Mouse (Mus musculus) brain, embryonic 18.5 days (tissue): ENCODE measurements at regions not wholly inside any gene's neighbourhood (a gene's known extent, or its start where the extent isn't known, plus 50 kb on each side); places are given as distances from the start of the nearest gene placed in this dataset.
A peak's percentile ranks its signal among the peaks of the same experiment; 100 is the strongest.
"Not testable (repeated sequence)": the region's sequence is repeated elsewhere in the genome, so short reads cannot be mapped to it uniquely, and the experiment has no call there.

Experiments
- DNase-seq: peaks from one replicate; pipeline ENCODE4 v3.0.0-alpha.2; 2012; ENCODE audit warnings: low read depth, low spot score

GRCm38 (mm10) chr17:16571403-16571802, 492.5 kb upstream of the Zfp960 start:
- DNase-seq, result no peak

GRCm38 (mm10) chr17:16588791-16589190, 475.1 kb upstream of the Zfp960 start:
- DNase-seq, result no peak

GRCm38 (mm10) chr17:16599671-16600070, 464.2 kb upstream of the Zfp960 start:
- DNase-seq, result peak; percentile 37

GRCm38 (mm10) chr17:16612405-16612979, 451.4 kb upstream of the Zfp960 start:
- DNase-seq, result no peak

GRCm38 (mm10) chr17:16621931-16622556, 441.9 kb upstream of the Zfp960 start:
- no peak for DNase-seq

- DNase-seq, result no peak
These were observed 434.1 kb upstream of the Zfp960 start for GRCm38 (mm10) chr17:16629854-16630253.

GRCm38 (mm10) chr17:16633426-16633825, 430.5 kb upstream of the Zfp960 start:
- DNase-seq, result no peak

GRCm38 (mm10) chr17:16637463-16637862, 426.4 kb upstream of the Zfp960 start:
- DNase-seq, result no peak

GRCm38 (mm10) chr17:16647942-16648341, 416.0 kb upstream of the Zfp960 start:
- DNase-seq, result no peak

- DNase-seq, result no peak
These were observed 398.7 kb upstream of the Zfp960 start for GRCm38 (mm10) chr17:16665253-16665652.

GRCm38 (mm10) chr17:16667606-16668005, 396.3 kb upstream of the Zfp960 start:
- DNase-seq, result no peak

GRCm38 (mm10) chr17:16704199-16704598, 359.7 kb upstream of the Zfp960 start:
- no peak for DNase-seq

GRCm38 (mm10) chr17:16705890-16706289, 358.0 kb upstream of the Zfp960 start:
- no peak for DNase-seq

- no peak for DNase-seq
These were observed 337.0 kb upstream of the Zfp960 start for GRCm38 (mm10) chr17:16726904-16727303.

GRCm38 (mm10) chr17:16753090-16753489, 310.8 kb upstream of the Zfp960 start:
- DNase-seq, result no peak

- DNase-seq, result not testable (repeated sequence)
These were observed 293.3 kb upstream of the Zfp960 start for GRCm38 (mm10) chr17:16770587-16770986.

- DNase-seq, result no peak
These were observed 265.6 kb upstream of the Zfp960 start for GRCm38 (mm10) chr17:16798316-16798715.

GRCm38 (mm10) chr17:16804986-16805385, 258.9 kb upstream of the Zfp960 start:
- no peak for DNase-seq

GRCm38 (mm10) chr17:16818421-16818820, 245.5 kb upstream of the Zfp960 start:
- no peak for DNase-seq

GRCm38 (mm10) chr17:16821716-16822115, 242.2 kb upstream of the Zfp960 start:
- no peak for DNase-seq

GRCm38 (mm10) chr17:16839152-16839551, 224.8 kb upstream of the Zfp960 start:
- no peak for DNase-seq

- no peak for DNase-seq
These were observed 203.1 kb upstream of the Zfp960 start for GRCm38 (mm10) chr17:16860771-16861170.

- DNase-seq, result no peak
These were observed 163.1 kb upstream of the Zfp960 start for GRCm38 (mm10) chr17:16900791-16901190.

GRCm38 (mm10) chr17:16918191-16918590, 145.7 kb upstream of the Zfp960 start:
- no peak for DNase-seq
